Mouse (Mus musculus) neural tube, embryonic 13.5 days (tissue): ENCODE data around the gene Hist2h3c2. TPM values are rescaled to one million over a fixed set of nuclear protein-coding genes. Genes with fewer than 3 reads are reported as not detected.
"Not testable (repeated sequence)": the region's sequence is repeated elsewhere in the genome, so short reads cannot be mapped to it uniquely, and the experiment has no call there.

ENCODE experiments used
- ATAC-seq: fragments of 200-750 bp; cut with Nextera tagmentation; 2 replicates; pipeline ENCODE4 v1.8.0; 2017; ENCODE audit warnings: low read depth, mild to moderate bottlenecking, moderate TSS enrichment, moderate library complexity
- H3K27ac ChIP-seq: fragments of 300-500 bp; sonication (generic); replicated peaks from 2 replicates; pipeline ENCODE4 v1.5.1; 2015; ENCODE audit warnings: moderate library complexity, mild to moderate bottlenecking, inconsistent platforms
- H3K27me3 ChIP-seq: fragments of 300-500 bp; sonication (generic); 2 replicates; pipeline ENCODE4 v1.6.1; 2015; ENCODE audit warnings: mild to moderate bottlenecking, inconsistent platforms
- H3K36me3 ChIP-seq: fragments of 300-500 bp; sonication (generic); 2 replicates; pipeline ENCODE4 v1.6.1; 2015; ENCODE audit warnings: mild to moderate bottlenecking, inconsistent platforms
- H3K4me1 ChIP-seq: fragments of 300-500 bp; sonication (generic); replicated peaks from 2 replicates; pipeline ENCODE4 v1.6.1; 2015; ENCODE audit warnings: inconsistent platforms
- H3K4me2 ChIP-seq: fragments of 300-500 bp; sonication (generic); 2 replicates; pipeline ENCODE4 v1.6.1; 2015; ENCODE audit warnings: inconsistent platforms, mild to moderate bottlenecking, moderate library complexity
- H3K4me3 ChIP-seq: fragments of 300-500 bp; sonication (generic); 2 replicates; pipeline ENCODE4 v1.5.1; 2015; ENCODE audit warnings: mild to moderate bottlenecking, inconsistent platforms
- H3K9ac ChIP-seq: fragments of 300-500 bp; sonication (generic); 2 replicates; pipeline ENCODE4 v1.6.1; 2015; ENCODE audit warnings: moderate library complexity, mild to moderate bottlenecking, inconsistent platforms
- H3K9me3 ChIP-seq: fragments of 300-500 bp; sonication (generic); 2 replicates; pipeline ENCODE4 v1.6.1; 2016; ENCODE audit warnings: inconsistent platforms
- WGBS: fragments of 180-500 bp; shearing (Covaris S2); methylation state at CpG from one replicate; pipeline ENCODE4 v1.1.7; 2015; 5-methylcytosine and 5-hydroxymethylcytosine counted together
- polyA plus RNA-seq: library from polyadenylated mRNA; unstranded; fragments of >200 nt; fragmentation: Nextera tagmentation; extraction: Ambion mirVana; gene quantifications from 2 replicates; pipeline ENCODE4 v1.2.1, GENCODE M21; 2015

Hist2h3c2 gene
- polyA plus RNA-seq = 2.2 and 2.6 TPM in 2 replicates

GRCm38 (mm10) chr3:96238954-96239793 is at the start of gene Hist2h3c2:
Gene Hist2h3c2 (minus strand): TSS chr3:96239127.
- not testable (repeated sequence) for H3K27me3 ChIP-seq, H3K36me3 ChIP-seq, H3K9me3 ChIP-seq
- WGBS = under 1% methylated on average over 21 of the region's 68 CpGs
- Histone ChIP-seq H3K27ac (peak within 1 kb of the TSS; percentile 78), H3K4me1 (peaks cover 25% of the 10 kb centered on the region), H3K4me2 (peak within 1 kb of the TSS; percentile 52), H3K9ac (peak within 1 kb of the TSS; percentile 66), H3K4me3 (peak within 1 kb of the TSS; percentile 36)
- ATAC-seq = peak; percentile 88

DNA sequence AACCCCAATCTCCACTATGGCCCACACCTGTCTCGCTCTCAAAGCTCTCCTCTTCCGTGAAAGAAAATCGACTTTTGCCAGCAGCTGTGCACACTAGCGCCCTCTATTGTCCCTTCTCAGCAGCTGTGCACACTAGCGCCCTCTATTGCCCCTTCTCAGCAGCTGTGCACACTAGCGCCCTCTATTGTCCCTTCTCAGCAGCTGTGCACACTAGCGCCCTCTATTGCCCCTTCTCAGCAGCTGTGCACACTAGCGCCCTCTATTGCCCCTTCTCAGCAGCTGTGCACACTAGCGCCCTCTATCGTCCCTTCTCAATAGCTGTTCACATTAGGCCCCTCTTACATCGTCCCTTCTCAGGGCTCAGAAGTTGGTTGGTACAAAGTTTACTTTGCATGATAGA is 48.4 kb upstream of the Hist2h3c2 start:
- not testable (repeated sequence) for H3K4me1 ChIP-seq, H3K9ac ChIP-seq, ATAC-seq, H3K27ac ChIP-seq, H3K4me3 ChIP-seq, H3K4me2 ChIP-seq, H3K9me3 ChIP-seq, H3K36me3 ChIP-seq
- peaks cover 31% of the 10 kb centered on the region for H3K27me3 ChIP-seq
- 89% methylated on average over 11 of the region's 11 CpGs for WGBS

GRCm38 (mm10) chr3:96284457-96284856 is 45.5 kb upstream of the Hist2h3c2 start:
- H3K4me2 ChIP-seq = no peak overlapping the region
- 27% methylated on average over 4 of the region's 4 CpGs for WGBS

DNA sequence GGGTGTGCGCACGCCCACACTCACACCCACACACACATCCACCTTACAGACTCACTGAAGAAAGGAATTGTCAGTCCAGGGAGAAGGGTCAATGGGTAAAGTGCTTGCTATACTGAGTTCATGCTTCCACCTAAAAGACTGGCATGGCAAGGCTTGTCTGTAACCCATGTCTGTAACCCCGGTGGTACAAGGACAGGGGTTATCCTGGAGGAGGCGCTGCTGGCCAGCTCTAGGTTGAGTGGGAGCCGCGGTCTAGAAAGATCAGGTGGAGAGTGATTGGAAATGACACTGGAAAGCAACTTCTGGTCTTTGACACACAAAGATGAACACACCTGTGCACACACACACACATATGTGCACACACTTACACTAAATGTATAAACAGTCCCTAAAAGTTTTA is 41.7 kb upstream of the Hist2h3c2 start:
- Histone ChIP-seq H3K9me3 (no peaks in the 10 kb centered on the region), H3K27ac (no peak overlapping the region), H3K36me3 (no peaks in the 10 kb centered on the region), H3K4me2 (no peak overlapping the region), H3K27me3 (peaks cover 32% of the 10 kb centered on the region), H3K4me3 (no peak overlapping the region), H3K9ac (no peak overlapping the region), H3K4me1 (peaks cover 10% of the 10 kb centered on the region; the same call in 1 of the 2 replicates)
- WGBS = 57% methylated on average over 6 of the region's 6 CpGs
- ATAC-seq = no peak

More at GRCm38 (mm10) chr3:96284457-96284856, 45.5 kb upstream of the Hist2h3c2 start:
- no peak overlapping the region for H3K9ac ChIP-seq
- no peaks in the 10 kb centered on the region for H3K9me3 ChIP-seq
- H3K36me3 ChIP-seq = no peaks in the 10 kb centered on the region
- peaks cover 36% of the 10 kb centered on the region for H3K27me3 ChIP-seq
- ATAC-seq = no peak
- H3K4me1 ChIP-seq = 0 out of 2 replicates have a peak, but pooled peaks cover 5% of the 10 kb centered on the region
- no peak overlapping the region for H3K4me3 ChIP-seq
- H3K27ac ChIP-seq = no peak overlapping the region

DNA sequence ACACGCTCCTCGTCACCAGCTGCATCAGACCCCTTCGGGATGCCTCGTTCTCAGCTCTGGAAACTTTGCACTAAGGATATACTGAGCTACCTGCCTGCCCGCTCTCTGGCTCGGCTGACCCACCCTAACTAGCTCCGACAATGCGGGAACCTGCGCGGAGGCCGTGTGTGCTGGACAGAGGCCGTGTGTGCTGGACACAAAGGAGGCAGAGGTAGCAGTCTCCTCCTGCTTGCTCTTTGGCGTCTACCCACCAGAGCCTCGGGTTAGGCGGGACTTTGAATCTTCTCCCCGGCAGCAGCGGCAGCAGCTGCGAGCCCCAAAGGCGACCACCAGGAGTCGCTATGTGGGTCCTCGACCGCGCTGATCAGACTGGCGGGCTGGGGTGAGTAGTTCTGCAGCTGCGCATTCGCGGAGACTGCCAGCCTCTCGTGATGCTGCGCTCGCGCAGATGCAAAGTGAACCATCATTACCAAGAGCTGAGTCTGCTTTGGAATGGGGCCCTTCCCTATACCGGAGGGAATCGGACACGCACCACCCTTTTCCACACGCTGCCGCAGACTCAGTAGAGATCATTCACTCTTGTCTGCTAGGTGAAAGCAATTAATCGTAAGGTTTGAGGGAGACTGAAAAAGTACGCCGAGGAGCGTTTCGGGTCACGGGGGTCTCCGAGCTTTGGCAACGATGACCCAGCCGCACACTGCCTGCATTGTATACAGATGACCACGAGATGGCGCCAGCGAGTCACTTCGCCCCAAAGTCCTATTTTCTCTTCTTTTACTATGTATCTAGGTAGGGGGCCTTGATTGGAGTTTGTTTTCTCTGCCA is 39.1 kb upstream of the Hist2h3c2 start:
- no peaks in the 10 kb centered on the region for H3K9me3 ChIP-seq
- WGBS = under 1% methylated on average over 49 of the region's 49 CpGs
- peaks cover 9% of the 10 kb centered on the region for H3K27me3 ChIP-seq
- peak overlapping the region; percentile 76 for H3K4me2 ChIP-seq
- peak overlapping the region; percentile 91 for H3K27ac ChIP-seq
- ATAC-seq = peak; percentile 98
- H3K4me1 ChIP-seq = peaks cover 10% of the 10 kb centered on the region; the same call in 1 of the 2 replicates
- H3K9ac ChIP-seq = peak overlapping the region; percentile 72
- peak overlapping the region; percentile 53 for H3K4me3 ChIP-seq
- H3K36me3 ChIP-seq = no peaks in the 10 kb centered on the region

DNA sequence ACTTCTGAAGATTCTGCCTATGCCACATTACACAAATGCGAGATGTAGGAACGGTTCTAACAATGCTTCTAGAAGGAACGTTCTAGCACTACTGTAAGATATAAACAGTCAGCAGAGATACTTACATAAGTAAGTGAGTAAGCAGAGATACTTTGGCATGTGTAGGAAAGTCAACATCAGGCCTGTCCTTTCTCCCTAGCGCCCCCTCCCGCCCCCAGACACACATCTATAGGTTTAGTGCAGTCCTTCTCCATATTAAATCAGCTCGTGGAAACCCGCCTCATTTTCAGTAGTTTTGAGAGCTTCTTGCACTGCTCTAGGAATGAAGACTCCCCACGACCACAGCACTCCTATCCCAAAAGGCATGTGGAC is 38.5 kb upstream of the Hist2h3c2 start:
- peak overlapping the region; percentile 72 for H3K9ac ChIP-seq
- ATAC-seq = peak; percentile 44; the same call in 1 of the 2 replicates
- peak overlapping the region; percentile 53 for H3K4me3 ChIP-seq
- 15% methylated on average over 8 of the region's 8 CpGs for WGBS
- no peaks in the 10 kb centered on the region for H3K9me3 ChIP-seq
- H3K27me3 ChIP-seq = peaks cover 6% of the 10 kb centered on the region; the same call in 1 of the 2 replicates
- H3K36me3 ChIP-seq = no peaks in the 10 kb centered on the region
- H3K4me2 ChIP-seq = peak overlapping the region; percentile 76
- peaks cover 10% of the 10 kb centered on the region; the same call in 1 of the 2 replicates for H3K4me1 ChIP-seq
- H3K27ac ChIP-seq = 0 out of 2 replicates have a peak overlapping the region, but pooled peaks have one; percentile 91

DNA sequence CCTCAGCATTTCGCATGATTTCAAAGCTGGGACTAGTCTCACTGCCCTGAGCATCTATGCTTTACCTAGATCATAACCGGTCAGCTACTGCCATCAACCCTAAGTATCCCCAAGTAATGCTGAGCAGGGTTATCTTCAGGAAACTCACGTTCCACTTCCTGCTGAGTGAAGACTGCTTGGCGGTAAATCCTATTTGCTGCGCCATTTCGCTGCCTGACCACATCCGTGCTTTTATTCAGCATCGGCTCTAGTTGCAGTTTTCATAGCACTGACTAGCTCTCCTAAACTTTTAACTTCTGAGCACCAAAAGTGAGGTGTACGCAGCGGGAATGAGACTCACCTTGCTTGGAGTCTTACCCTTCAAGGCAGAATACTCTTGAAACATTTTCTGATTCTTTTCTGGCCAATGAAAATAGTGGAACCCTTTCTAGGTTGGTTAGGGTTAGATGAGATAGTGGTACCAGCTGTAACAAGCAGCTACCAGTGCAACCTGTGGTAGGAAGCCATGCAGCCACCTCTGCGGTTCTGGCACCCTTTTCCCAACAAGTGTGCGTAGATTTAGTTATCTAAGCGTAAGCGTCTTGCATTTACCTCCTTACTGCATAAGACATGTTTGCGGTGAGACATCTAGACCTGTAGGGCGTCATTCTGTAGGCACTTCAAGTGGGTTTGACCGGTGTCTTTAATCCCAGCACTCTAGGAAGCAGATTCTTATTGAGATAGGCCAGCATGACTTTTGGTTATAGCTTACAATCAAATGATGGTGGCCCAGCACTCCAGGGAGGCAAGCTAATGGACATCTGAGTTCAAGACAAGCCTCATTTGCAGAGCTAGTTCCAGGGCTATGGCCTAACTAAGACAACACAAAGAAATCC is 34.9 kb upstream of the Hist2h3c2 start:
- Histone ChIP-seq H3K9ac (no peak overlapping the region), H3K27ac (no peak overlapping the region), H3K4me1 (peaks cover 10% of the 10 kb centered on the region; the same call in 1 of the 2 replicates), H3K9me3 (no peaks in the 10 kb centered on the region), H3K4me3 (no peak overlapping the region), H3K4me2 (no peak overlapping the region), H3K36me3 (no peaks in the 10 kb centered on the region), H3K27me3 (no peaks in the 10 kb centered on the region)
- no peak for ATAC-seq
- 91% methylated on average over 17 of the region's 17 CpGs for WGBS

GRCm38 (mm10) chr3:96269511-96270474 is 30.9 kb upstream of the Hist2h3c2 start, which contains the start of gene Hist2h2bb:
Gene Hist2h2bb (plus strand): TSS chr3:96269752.
- Histone ChIP-seq H3K27me3 (no peaks in the 10 kb centered on the region), H3K4me2 (peak within 1 kb of the TSS; percentile 89), H3K4me3 (peak within 1 kb of the TSS; percentile 58), H3K9ac (peak within 1 kb of the TSS; percentile 79), H3K4me1 (peaks cover 8% of the 10 kb centered on the region), H3K36me3 (no peaks in the 10 kb centered on the region), H3K27ac (peak within 1 kb of the TSS; percentile 96), H3K9me3 (no peaks in the 10 kb centered on the region)
- ATAC-seq = peak; percentile 95
- under 1% methylated on average over 45 of the region's 45 CpGs for WGBS

GRCm38 (mm10) chr3:96268776-96269378 is 29.9 kb upstream of the Hist2h3c2 start:
- H3K9me3 ChIP-seq, H3K36me3 ChIP-seq, H3K27me3 ChIP-seq: not testable (repeated sequence)
- peak; percentile 44 for ATAC-seq
- 0% methylated on average over 18 of the region's 44 CpGs for WGBS
- Histone ChIP-seq H3K4me1 (peaks cover 18% of the 10 kb centered on the region), H3K4me3 (peak overlapping the region; percentile 58), H3K27ac (peak overlapping the region; percentile 96), H3K9ac (peak overlapping the region; percentile 71), H3K4me2 (peak overlapping the region; percentile 89)

- peak within 1 kb of the TSS; percentile 89 for H3K4me2 ChIP-seq
- 20% methylated on average over 30 of the region's 30 CpGs for WGBS
- H3K27me3 ChIP-seq = no peaks in the 10 kb centered on the region
- peak within 1 kb of the TSS; percentile 96 for H3K27ac ChIP-seq
- H3K36me3 ChIP-seq = no peaks in the 10 kb centered on the region
- peak; percentile 62 for ATAC-seq
- peak within 1 kb of the TSS; percentile 58 for H3K4me3 ChIP-seq
- no peaks in the 10 kb centered on the region for H3K9me3 ChIP-seq
- peak within 1 kb of the TSS; percentile 71 for H3K9ac ChIP-seq
- H3K4me1 ChIP-seq = peaks cover 22% of the 10 kb centered on the region
Measured at GRCm38 (mm10) chr3:96268051-96268775, 29.3 kb upstream of the Hist2h3c2 start, which contains the start of gene Hist2h3b. Gene Hist2h3b (plus strand): TSS chr3:96268654.
